Mouse (Mus musculus) midbrain, embryonic 11.5 days (tissue): ENCODE results near the gene Cd300c2. TPM values are rescaled to one million over a fixed set of nuclear protein-coding genes. Genes with fewer than 3 reads are reported as not detected.
"Not testable (repeated sequence)": the region's sequence is repeated elsewhere in the genome, so short reads cannot be mapped to it uniquely, and the experiment has no call there.

Source experiments
- ATAC-seq: fragments of 200-750 bp; cut with Nextera tagmentation; 2 replicates; pipeline ENCODE4 v1.8.0; 2017; ENCODE audit warnings: moderate TSS enrichment, moderate library complexity; ENCODE audit not compliant: low FRiP score
- DNase-seq: peaks from one replicate; pipeline ENCODE4 v3.0.0; 2015; ENCODE audit warnings: low spot score; ENCODE audit errors: missing footprints
- H3K27ac ChIP-seq: fragments of 300-500 bp; sonication (generic); 2 replicates; pipeline ENCODE4 v1.5.1; 2014; ENCODE audit warnings: low read depth, low read length
- H3K27me3 ChIP-seq: fragments of 300-500 bp; sonication (generic); 2 replicates; pipeline ENCODE4 v1.6.1; 2014; ENCODE audit warnings: mild to moderate bottlenecking, low read length, moderate library complexity, mixed read lengths; ENCODE audit not compliant: control insufficient read depth, insufficient read depth
- H3K36me3 ChIP-seq: fragments of 300-500 bp; sonication (generic); 2 replicates; pipeline ENCODE4 v1.6.1; 2014; ENCODE audit warnings: mild to moderate bottlenecking, low read length, moderate library complexity, mixed read lengths; ENCODE audit not compliant: control insufficient read depth, insufficient read depth
- H3K4me1 ChIP-seq: fragments of 300-500 bp; sonication (generic); 2 replicates; pipeline ENCODE4 v1.6.1; 2014; ENCODE audit warnings: low read length; ENCODE audit not compliant: control insufficient read depth, insufficient read depth
- H3K4me2 ChIP-seq: fragments of 300-500 bp; sonication (generic); 2 replicates; pipeline ENCODE4 v1.6.1; 2014; ENCODE audit warnings: mild to moderate bottlenecking, moderate library complexity
- H3K4me3 ChIP-seq: fragments of 300-500 bp; sonication (generic); 2 replicates; pipeline ENCODE4 v1.5.1; 2014; ENCODE audit warnings: low read depth, low read length
- H3K9ac ChIP-seq: fragments of 300-500 bp; sonication (generic); 2 replicates; pipeline ENCODE4 v1.6.1; 2014; ENCODE audit warnings: low read length
- H3K9me3 ChIP-seq: fragments of 300-500 bp; sonication (generic); 2 replicates; pipeline ENCODE4 v1.6.1; 2016; ENCODE audit warnings: low read length; ENCODE audit not compliant: control insufficient read depth
- WGBS: fragments of 180-500 bp; shearing (Covaris S2); extraction: QIAGEN DNeasy Blood & Tissue Kit; methylation state at CpG from one replicate; pipeline ENCODE4 v1.1.7; 2014; 5-methylcytosine and 5-hydroxymethylcytosine counted together
- polyA plus RNA-seq: library from polyadenylated mRNA; unstranded; fragments of >200 nt; fragmentation: Nextera tagmentation; extraction: Ambion mirVana; gene quantifications from 2 replicates; pipeline ENCODE4 v1.2.1, GENCODE M21; 2014

Cd300c2 gene
- 0.64 and 1.4 TPM in 2 replicates for polyA plus RNA-seq

- Histone ChIP-seq H3K27me3 (no peaks in the 10 kb centered on the region), H3K4me1 (no peaks in the 10 kb centered on the region), H3K36me3 (no peaks in the 10 kb centered on the region), H3K4me2 (no peak within 1 kb of the TSS), H3K4me3 (no peak within 1 kb of the TSS), H3K27ac (no peak within 1 kb of the TSS), H3K9ac (no peak within 1 kb of the TSS), H3K9me3 (no peaks in the 10 kb centered on the region)
- DNase-seq, result no peak
- no peak for ATAC-seq
- WGBS, result 91% methylated on average over 7 of the region's 7 CpGs
These were observed at the start of gene Cd300c2 for GRCm38 (mm10) chr11:115001474-115002040. Cd300c2 (minus strand) TSS chr11:115001880.

- H3K36me3 ChIP-seq, result no peaks in the 10 kb centered on the region
- no peak overlapping the region for H3K4me3 ChIP-seq
- H3K9ac ChIP-seq, result no peak overlapping the region
- no peaks in the 10 kb centered on the region for H3K4me1 ChIP-seq
- H3K9me3 ChIP-seq, result no peaks in the 10 kb centered on the region
- 51% methylated on average over 3 of the region's 3 CpGs for WGBS
- H3K27ac ChIP-seq, result no peak overlapping the region
- no peak overlapping the region for H3K4me2 ChIP-seq
- H3K27me3 ChIP-seq, result no peaks in the 10 kb centered on the region
- ATAC-seq (no peak), DNase-seq (no peak)
These were observed 47.7 kb upstream of the Cd300c2 start for GRCm38 (mm10) chr11:115049282-115049895.

- no peak within 1 kb of the TSS for H3K4me2 ChIP-seq
- H3K9ac ChIP-seq, result no peak within 1 kb of the TSS
- no peaks in the 10 kb centered on the region for H3K36me3 ChIP-seq
- H3K27ac ChIP-seq, result no peak within 1 kb of the TSS
- no peaks in the 10 kb centered on the region for H3K9me3 ChIP-seq
- no peak for ATAC-seq
- no peaks in the 10 kb centered on the region for H3K4me1 ChIP-seq
- WGBS, result 87% methylated on average over 2 of the region's 2 CpGs
- DNase-seq, result no peak
- no peaks in the 10 kb centered on the region for H3K27me3 ChIP-seq
- no peak within 1 kb of the TSS for H3K4me3 ChIP-seq
These were observed 46.6 kb upstream of the Cd300c2 start, which contains the start of gene Cd300ld3 for GRCm38 (mm10) chr11:115048259-115048658. Cd300ld3 (minus strand) TSS chr11:115048409.

GRCm38 (mm10) chr11:115037669-115038068 is 36.0 kb upstream of the Cd300c2 start, which contains the start of gene Cd300ld5:
Cd300ld5 (minus strand) TSS chr11:115037769.
- H3K4me2 ChIP-seq, ATAC-seq, H3K4me1 ChIP-seq, H3K36me3 ChIP-seq, H3K27ac ChIP-seq, H3K9ac ChIP-seq, H3K4me3 ChIP-seq, DNase-seq, H3K27me3 ChIP-seq, H3K9me3 ChIP-seq: not testable (repeated sequence)
- no CpG with 5 or more reads among the region's 6 CpGs for WGBS

- not testable (repeated sequence) for H3K4me3 ChIP-seq, H3K4me2 ChIP-seq, H3K27ac ChIP-seq, ATAC-seq, H3K27me3 ChIP-seq, H3K36me3 ChIP-seq, H3K9ac ChIP-seq, DNase-seq, H3K4me1 ChIP-seq, H3K9me3 ChIP-seq
- WGBS, result no CpG with 5 or more reads among the region's 6 CpGs
These were observed 25.2 kb upstream of the Cd300c2 start, which contains the start of gene Cd300ld4 for GRCm38 (mm10) chr11:115026912-115027311. Cd300ld4 (minus strand) TSS chr11:115027012.

GRCm38 (mm10) chr11:115016093-115016492 is 14.4 kb upstream of the Cd300c2 start, which contains the start of gene Cd300ld2:
Cd300ld2 (minus strand) TSS chr11:115016193.
- WGBS, result no CpG with 5 or more reads among the region's 7 CpGs
- not testable (repeated sequence) for H3K27ac ChIP-seq, H3K4me2 ChIP-seq, H3K4me1 ChIP-seq, H3K9ac ChIP-seq, ATAC-seq, DNase-seq, H3K27me3 ChIP-seq, H3K36me3 ChIP-seq, H3K9me3 ChIP-seq, H3K4me3 ChIP-seq

- Histone ChIP-seq H3K9ac (no peak overlapping the region), H3K9me3 (no peaks in the 10 kb centered on the region), H3K4me3 (no peak overlapping the region), H3K36me3 (no peaks in the 10 kb centered on the region), H3K27me3 (no peaks in the 10 kb centered on the region), H3K4me2 (no peak overlapping the region), H3K27ac (no peak overlapping the region), H3K4me1 (no peaks in the 10 kb centered on the region)
- DNase-seq (no peak), ATAC-seq (no peak)
- WGBS, result 87% methylated on average over 5 of the region's 5 CpGs
These were observed 2.4 kb upstream of the Cd300c2 start for GRCm38 (mm10) chr11:115004070-115004469.

- 82% methylated on average over 4 of the region's 4 CpGs for WGBS
- DNase-seq, result no peak
- Histone ChIP-seq H3K27ac (no peak within 1 kb of the TSS), H3K36me3 (no peaks in the 10 kb centered on the region), H3K4me2 (no peak within 1 kb of the TSS), H3K4me3 (no peak within 1 kb of the TSS), H3K4me1 (no peaks in the 10 kb centered on the region), H3K27me3 (no peaks in the 10 kb centered on the region), H3K9me3 (no peaks in the 10 kb centered on the region), H3K9ac (no peak within 1 kb of the TSS)
- no peak for ATAC-seq
These were observed 11.9 kb downstream of the Cd300c2 start, which contains the start of gene Cd300ld for GRCm38 (mm10) chr11:114989793-114990192. Cd300ld (minus strand) TSS chr11:114989922.

- ATAC-seq (no peak), DNase-seq (no peak)
- no peak overlapping the region for H3K9ac ChIP-seq
- H3K27ac ChIP-seq, result no peak overlapping the region
- H3K36me3 ChIP-seq, result no peaks in the 10 kb centered on the region
- 78% methylated on average over 4 of the region's 4 CpGs for WGBS
- no peak overlapping the region for H3K4me2 ChIP-seq
- H3K4me3 ChIP-seq, result no peak overlapping the region
- no peaks in the 10 kb centered on the region for H3K4me1 ChIP-seq
- peaks cover 9% of the 10 kb centered on the region; the same call in 1 of the 2 replicates for H3K9me3 ChIP-seq
- no peaks in the 10 kb centered on the region for H3K27me3 ChIP-seq
These were observed 19.8 kb downstream of the Cd300c2 start for GRCm38 (mm10) chr11:114981866-114982265.
